Mouse (Mus musculus): ENCODE measurements around the gene Dnajb2. TPM values are rescaled to one million over a fixed set of nuclear protein-coding genes. Genes with fewer than 3 reads are reported as not detected.
A peak's percentile ranks its signal among the peaks of the same experiment; 100 is the strongest.
"Not testable (repeated sequence)": the region's sequence is repeated elsewhere in the genome, so short reads cannot be mapped to it uniquely, and the experiment has no call there.

Dnajb2 gene
- total RNA-seq, 2 experiments from 2014 or later, result 58.4 to 60.9 TPM

GRCm38 (mm10) chr1:75218227-75219001, 17.8 kb upstream of the Dnajb2 start:
- peak; percentile 90 for DNase-seq

DNA sequence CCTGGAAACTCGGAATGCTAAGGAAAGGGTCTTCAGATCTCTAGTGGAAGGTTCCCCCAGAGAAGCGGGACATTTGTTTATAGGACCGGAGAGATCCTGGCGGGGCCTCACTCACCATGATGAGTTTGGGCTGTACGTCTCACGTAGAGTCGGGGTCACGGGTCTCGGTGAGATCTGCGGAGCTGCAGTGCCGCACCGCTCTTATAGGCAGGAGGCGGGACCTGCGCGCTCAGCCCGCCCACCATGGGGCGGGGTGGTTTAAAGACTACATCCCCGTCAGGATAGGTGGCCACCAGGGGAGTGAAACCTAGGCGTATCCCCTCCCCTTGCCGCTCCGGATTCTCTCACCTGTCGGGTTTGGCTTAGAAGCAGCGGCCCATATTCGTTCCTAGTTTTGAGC, 17.1 kb upstream of the Dnajb2 start:
- peak; percentile 88 for DNase-seq

- no peak for DNase-seq
Measured at GRCm38 (mm10) chr1:75219531-75219930, 16.7 kb upstream of the Dnajb2 start, which contains the start of gene Tuba4a. Gene Tuba4a (minus strand): TSS chr1:75219865.

DNA sequence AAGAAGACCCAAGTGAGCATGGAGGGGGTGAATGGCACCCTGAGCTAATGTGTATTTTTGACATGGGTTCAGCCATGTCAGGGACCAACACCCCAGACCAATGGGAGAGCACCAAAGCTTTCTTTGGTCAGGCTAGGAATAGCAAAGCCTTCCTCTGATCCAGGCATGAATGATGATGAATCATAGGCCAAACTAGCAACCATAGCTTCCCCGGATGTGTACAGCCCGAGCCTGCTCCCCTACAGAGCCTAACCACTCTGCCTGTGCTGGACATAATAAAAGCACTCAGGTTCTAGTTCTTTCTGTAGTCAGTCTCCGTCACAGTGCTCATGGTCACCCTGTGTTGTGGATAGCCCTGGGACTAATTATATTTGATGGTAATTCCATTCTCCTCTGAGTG, 14.7 kb upstream of the Dnajb2 start:
- DNase-seq, result no peak

- DNase-seq, result no peak
Measured at GRCm38 (mm10) chr1:75222926-75223325, 13.3 kb upstream of the Dnajb2 start.

- DNase-seq, result no peak
Measured at GRCm38 (mm10) chr1:75223532-75223931, 12.7 kb upstream of the Dnajb2 start.

DNA sequence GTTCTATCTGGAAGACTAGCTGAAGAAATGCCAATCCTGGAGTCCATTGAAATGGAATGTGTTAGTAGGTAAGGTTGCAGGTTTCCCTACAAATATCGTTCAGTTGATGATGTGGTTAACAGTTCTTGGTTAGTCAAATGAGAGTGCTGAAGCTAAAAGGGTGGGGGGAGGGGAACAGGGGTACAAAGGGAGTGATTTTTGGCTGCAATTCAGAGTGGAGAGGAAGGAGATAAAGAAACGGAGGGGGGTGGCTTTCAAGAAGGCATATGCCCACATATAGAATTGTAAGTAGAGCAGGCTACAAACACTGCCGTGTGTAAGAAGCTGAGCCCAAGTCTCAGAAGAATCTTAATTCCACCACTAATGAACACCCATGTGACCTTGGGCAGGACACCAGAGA, 10.7 kb upstream of the Dnajb2 start:
- no peak for DNase-seq

GRCm38 (mm10) chr1:75226138-75226537, 10.1 kb upstream of the Dnajb2 start:
- DNase-seq, result no peak

- DNase-seq, result no peak
Measured at GRCm38 (mm10) chr1:75227653-75228052, 8.6 kb upstream of the Dnajb2 start.

GRCm38 (mm10) chr1:75229158-75229557, 7.0 kb upstream of the Dnajb2 start:
- DNase-seq, result no peak

DNA sequence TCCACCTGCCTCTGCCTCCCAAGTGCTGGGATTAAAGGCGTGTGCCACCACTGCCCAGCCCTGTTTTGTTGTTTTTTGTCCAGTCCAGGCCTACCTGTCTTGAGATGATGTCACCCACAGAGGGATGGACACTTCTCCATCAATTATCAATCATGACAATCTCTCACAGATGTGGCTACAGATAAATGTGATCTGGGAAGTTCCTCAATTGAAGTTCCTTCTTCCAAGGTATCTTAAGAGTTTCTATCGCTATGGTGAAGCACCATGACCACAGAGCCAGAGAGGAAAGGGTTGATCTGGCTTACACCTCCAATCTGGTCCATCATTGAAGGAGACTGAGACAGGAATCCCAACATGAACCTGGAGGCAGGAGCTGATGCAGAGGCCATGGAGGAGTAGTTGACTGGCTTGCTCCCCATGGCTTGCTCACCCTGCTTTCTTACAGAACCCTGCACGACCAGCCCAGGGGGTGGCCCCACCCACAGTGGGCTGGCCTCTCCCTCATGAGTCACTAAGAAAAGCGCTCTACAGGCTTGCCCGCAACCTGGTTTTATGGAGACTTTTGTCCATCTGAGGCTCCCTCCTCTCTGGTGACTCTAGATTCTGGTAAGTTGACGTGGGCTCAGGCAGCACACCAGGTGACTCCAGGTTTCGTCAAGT, 5.7 kb upstream of the Dnajb2 start:
- DNase-seq, result no peak

DNA sequence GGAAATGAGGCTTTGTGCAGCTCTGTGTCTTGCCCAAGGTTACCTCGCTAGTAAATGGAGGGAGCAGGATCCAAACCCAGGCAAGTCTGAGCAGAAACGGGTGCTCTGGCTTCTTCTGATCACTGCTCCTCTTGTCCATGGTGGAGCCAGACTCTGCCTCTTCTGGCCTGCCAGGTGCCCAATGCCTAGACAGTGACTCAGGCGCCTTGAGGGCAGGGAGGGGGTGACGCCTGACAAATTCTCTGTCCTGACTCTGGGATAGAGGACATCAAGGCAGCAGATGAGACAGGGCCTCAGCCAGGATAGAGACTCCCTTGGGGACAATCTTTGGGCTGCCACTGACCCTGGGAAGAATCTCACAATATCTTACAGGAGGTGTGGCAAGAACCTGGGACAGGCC, 5.0 kb upstream of the Dnajb2 start:
- DNase-seq, result no peak

GRCm38 (mm10) chr1:75231664-75232152, 4.5 kb upstream of the Dnajb2 start, which contains the start of gene A630095N17Rik:
Gene A630095N17Rik (minus strand): TSS chr1:75232102.
- no peak for DNase-seq

DNA sequence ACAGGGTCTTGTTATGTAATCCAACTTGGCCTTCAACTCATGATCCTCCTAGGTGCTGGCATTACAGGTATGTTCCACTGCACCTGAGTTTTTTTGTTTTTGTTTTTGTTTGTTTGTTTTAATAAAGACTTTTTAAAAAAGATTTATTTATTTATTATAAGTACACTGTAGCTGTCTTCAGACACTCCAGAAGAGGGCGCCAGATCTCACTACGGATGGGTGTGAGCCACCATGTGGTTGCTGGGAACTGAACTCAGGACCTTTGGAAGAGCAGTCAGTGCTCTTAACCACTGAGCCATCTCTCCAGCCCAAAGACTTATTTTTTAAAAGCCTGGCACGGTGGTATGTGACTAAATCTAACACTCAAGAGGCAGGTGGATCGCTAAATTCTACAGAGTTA, 3.7 kb upstream of the Dnajb2 start:
- DNase-seq, result not testable (repeated sequence)

DNA sequence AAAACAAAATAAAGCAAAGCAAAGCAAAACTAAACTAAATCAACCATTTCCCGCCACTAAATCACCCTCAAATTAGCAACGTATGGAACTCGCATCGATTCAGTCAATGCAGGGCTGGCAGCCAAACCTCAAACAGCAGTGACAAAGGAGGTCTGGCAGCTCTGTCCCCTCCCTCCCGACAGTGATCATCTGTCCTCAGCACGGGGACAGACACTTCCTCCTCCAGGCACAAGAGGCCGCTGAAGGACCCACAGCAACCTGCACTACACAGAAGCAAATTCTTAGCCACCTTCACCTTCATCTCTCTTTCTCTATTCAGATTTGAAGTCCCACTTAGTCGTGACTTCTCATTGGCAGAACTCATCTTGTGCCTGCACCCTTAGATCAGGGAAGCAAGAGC, 1.6 kb upstream of the Dnajb2 start:
- DNase-seq, result peak; percentile 46

- no peak for DNase-seq
Measured at GRCm38 (mm10) chr1:75239591-75239990, 3.4 kb downstream of the Dnajb2 start.

- no peak for DNase-seq
Measured at GRCm38 (mm10) chr1:75243411-75243810, 7.2 kb downstream of the Dnajb2 start.

DNA sequence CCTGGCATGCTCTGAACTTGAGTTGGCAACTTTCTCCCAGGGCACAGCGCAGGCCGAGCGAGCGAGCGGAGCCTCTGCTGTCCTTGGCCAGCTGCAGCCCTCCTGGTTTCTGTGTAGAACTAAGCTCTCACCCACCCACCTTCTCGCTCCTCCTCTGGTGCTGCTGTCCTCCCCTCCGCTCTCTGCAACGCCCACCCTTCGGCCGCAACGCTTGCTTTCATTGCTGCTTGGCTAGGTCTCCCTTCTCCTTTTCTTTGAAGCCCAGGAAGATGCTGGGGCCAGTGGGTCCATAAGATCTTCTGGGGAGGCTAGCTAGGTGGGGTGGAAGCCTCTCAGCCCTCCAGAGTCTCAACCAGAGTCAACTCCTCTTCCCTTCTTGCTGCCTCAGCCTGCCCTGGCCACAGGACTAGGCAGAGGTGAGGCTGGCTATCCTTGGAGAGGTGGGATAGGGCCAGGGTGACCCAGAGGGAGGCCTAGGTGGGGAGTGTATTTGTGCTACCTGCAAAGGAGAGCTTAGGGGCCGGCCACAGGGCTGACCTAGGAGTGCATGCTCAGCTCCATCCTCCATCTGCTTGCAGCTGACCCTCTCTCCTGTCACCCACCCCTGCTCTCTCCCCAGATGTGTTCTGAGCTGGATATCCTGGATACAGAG, 8.1 kb downstream of the Dnajb2 start:
- no peak for DNase-seq

GRCm38 (mm10) chr1:75244836-75245235, 8.6 kb downstream of the Dnajb2 start:
- DNase-seq, result no peak

- no peak for DNase-seq
Measured at GRCm38 (mm10) chr1:75247071-75247930, 11.1 kb downstream of the Dnajb2 start.

DNA sequence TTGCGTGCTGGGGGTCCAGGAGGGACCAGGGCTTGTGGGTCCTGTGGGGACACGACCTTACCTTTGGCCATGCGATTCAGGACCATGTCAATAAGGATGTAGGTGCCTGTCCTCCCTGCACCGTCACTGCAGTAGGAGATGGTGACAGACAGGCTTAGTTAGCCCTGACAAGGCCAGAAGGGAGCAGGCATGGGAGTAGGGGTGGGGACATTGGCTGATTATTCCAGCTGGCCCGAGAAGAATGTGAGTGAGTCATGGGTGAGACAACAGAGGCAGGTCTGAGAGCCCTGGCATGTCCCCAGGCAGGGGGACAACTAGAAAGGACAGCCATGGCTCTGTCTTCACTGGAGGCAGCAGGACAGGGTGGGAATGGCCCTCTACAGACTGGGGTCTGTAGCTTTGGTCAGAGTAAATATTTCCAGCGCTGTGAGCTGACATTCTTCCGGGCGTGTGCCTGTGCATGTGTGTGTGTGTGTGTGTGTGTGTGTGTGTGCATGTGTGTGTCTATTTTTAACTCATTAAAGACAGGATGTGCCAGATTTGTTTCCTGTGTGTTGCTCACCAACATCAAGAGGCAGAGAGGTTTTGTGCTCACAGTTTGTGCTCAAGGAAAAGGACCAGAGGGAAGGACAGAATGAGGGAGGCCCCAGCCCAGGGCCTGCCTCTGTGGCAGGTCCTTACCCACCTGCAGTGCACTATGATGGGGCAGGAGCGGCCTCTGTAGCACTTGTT, 12.0 kb downstream of the Dnajb2 start:
- peak; percentile 53 for DNase-seq

Measured in gastrocnemius, postnatal 25 days (tissue).